Mouse (Mus musculus) megakaryocyte, embryonic 14.5 days (primary cell): ENCODE results near the gene Clec16a.

Source experiments
- FLI1 ChIP-seq: IDR thresholded peaks from 2 replicates; pipeline ENCODE4 v1.6.1; 2012; ENCODE audit warnings: low read length, inconsistent platforms, mixed read lengths
- GATA1 ChIP-seq: IDR thresholded peaks from 3 replicates; pipeline ENCODE4 v1.6.1; 2012; ENCODE audit warnings: mixed read lengths, low read length, inconsistent platforms, borderline replicate concordance

DNA sequence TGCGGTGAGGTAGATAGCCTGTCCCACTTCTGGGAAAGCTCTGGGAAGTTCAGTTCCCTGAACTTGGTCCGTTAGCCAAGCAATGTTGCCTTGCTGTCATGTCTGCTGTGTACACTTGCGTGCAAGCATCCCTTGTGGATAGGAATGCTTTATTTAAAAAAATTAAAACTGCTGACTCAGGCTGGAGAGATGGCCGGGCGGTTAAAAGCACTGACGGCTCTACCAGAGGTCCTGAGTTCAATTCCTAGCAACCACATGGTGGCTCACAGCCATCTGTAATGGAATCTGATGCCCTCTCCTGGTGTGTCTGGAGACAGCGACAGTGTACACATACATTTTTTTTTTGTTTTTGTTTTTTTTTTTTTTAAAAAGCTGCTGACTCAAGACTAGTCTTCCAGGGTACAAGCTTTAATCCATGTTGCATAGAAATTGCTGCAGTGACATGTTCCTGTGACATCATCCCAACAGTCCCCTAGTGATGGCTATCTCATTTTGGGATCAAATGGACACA is 242.5 kb downstream of the Clec16a start:
- no peak for TF ChIP-seq GATA1
- no peak for TF ChIP-seq FLI1
